Mouse (Mus musculus): ENCODE measurements around the gene Rhobtb1. TPM values are rescaled to one million over a fixed set of nuclear protein-coding genes. Genes with fewer than 3 reads are reported as not detected.

Rhobtb1 gene
- total and polyA plus RNA-seq, 2 experiments from 2014 or later: 9.1 to 13.3 TPM

DNA sequence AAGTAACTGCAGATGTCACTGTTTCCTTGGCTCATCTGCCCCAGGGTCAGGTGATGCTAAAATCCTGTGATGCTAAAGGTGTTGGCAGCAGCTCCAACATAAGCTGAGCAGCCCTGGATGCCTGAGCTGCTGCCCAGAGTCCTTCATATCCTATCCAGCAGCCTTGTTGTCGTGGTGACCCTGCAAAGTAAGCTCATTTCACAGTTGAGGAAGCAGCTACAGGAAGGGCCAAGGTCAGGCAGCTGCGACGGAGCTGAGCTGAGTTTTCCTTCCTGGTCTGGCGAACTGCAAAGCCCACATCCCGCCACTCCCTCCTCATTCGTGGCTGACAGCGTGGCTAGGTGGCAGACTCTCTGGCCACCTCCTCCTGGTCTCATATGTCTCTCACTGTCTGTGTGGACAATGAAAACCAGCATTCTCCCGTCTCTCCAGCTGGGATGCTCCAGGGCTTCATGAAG is 103.2 kb downstream of the Rhobtb1 start:
- peaks cover 9% of the 10 kb centered on the region for H3K4me1 ChIP-seq (ENCODE audit: insufficient read depth, low read length)
- TF ChIP-seq CTCF (IDR thresholded peaks at IDR 0.05; ENCODE audit: low read depth): no peak
- peak; percentile 89 for ATAC-seq

DNA sequence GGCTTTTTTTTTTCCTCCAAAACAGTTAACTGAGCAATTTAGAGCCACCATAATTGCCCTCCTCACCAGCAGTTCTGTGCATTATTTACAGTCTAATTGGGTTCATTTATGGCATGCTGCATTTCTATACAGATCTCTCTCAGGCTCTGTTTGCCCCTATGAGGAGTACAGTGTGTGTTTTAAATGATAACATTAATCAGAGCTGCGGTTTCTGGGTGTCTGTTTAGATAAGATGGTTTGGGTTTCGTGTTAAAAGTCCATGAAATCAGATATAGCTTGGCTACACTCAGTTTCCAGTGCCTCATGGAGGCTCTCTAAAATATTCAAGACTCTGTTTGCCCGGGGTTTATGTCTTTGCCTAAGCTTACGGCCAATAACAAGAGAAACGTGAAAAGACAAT is 104.4 kb downstream of the Rhobtb1 start:
- 62% methylated on average over 5 of the region's 5 CpGs for WGBS
- no peaks in the 10 kb centered on the region for H3K9me3 ChIP-seq (ENCODE audit: low read length)
- DNase-seq (ENCODE audit: low spot score) (no peak), ATAC-seq (no peak)
- TF ChIP-seq CTCF (IDR thresholded peaks at IDR 0.05; ENCODE audit: low read depth): no peak
- no peak overlapping the region for H3K4me2 ChIP-seq (ENCODE audit: low read depth, low read length)
- no peak overlapping the region for H3K4me3 ChIP-seq (ENCODE audit: low read length)
- H3K27ac ChIP-seq: no peak overlapping the region
- no peaks in the 10 kb centered on the region for H3K27me3 ChIP-seq (ENCODE audit: insufficient read depth, low read length)
- peaks cover 9% of the 10 kb centered on the region for H3K4me1 ChIP-seq (ENCODE audit: insufficient read depth, low read length)
- peaks cover 2% of the 10 kb centered on the region; the same call in 1 of the 2 replicates for H3K36me3 ChIP-seq (ENCODE audit: insufficient read depth, low read length)
- no peak overlapping the region for H3K9ac ChIP-seq (replicated peaks; ENCODE audit: low read length)

More for the DNA sequence above, 103.2 kb downstream of the Rhobtb1 start:
- peaks cover 7% of the 10 kb centered on the region for H3K36me3 ChIP-seq (ENCODE audit: insufficient read depth, low read length)
- WGBS: 6% methylated on average over 8 of the region's 8 CpGs
- peak; percentile 60 for DNase-seq (ENCODE audit: low spot score)
- H3K27ac ChIP-seq: peak overlapping the region; percentile 45; the same call in 1 of the 2 replicates
- H3K9me3 ChIP-seq (ENCODE audit: low read length): no peaks in the 10 kb centered on the region
- no peak overlapping the region for H3K9ac ChIP-seq (replicated peaks; ENCODE audit: low read length)
- no peaks in the 10 kb centered on the region for H3K27me3 ChIP-seq (ENCODE audit: insufficient read depth, low read length)
- H3K4me2 ChIP-seq (ENCODE audit: low read depth, low read length): peak overlapping the region; percentile 8; the same call in 1 of the 2 replicates
- no peak overlapping the region for H3K4me3 ChIP-seq (ENCODE audit: low read length)

DNA sequence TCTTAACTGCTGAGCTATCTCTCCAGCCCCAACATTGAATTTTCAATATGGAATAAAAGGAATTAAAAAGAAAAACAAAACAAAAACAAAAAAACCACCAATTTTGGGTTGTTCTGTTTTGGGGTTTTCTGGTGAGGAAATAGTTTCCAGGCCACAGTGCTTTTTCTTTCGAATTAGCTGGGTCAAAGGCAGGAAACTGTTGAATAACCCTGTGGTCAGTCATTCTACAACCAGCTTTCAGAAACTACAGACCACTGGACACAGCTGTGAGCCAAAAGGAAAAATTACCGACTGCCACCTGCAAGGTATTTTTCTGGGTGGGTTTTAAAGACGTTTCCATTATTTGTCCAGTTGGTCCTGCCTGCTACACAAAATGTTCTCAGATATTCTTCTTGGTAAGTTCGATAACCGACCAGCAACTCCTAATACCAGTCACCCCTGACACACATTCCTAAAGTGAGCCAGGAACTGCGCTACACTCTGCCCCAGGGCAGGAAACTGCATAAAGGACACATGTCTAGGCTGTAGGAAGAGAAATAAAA is 106.4 kb downstream of the Rhobtb1 start:
- WGBS: 82% methylated on average over 6 of the region's 6 CpGs
- ATAC-seq: no peak

DNA sequence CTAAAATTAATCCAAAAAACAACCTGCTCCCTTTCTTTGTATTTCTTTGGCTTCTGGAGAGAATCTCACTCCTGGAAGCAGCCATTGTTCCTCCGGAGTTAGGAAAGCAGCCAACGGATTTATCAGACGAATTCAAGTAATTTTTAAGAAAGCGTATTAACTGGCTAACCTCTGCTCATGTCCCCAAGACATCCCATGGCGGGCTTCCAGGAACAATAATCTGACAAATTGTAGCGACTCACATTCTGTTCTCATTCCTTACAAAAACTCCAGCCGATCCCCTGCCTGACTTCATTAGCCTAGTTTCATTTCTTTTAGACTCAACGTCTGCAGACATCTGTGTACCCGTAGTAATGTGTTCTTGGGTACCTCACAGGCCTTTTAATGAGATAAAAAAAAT is 107.4 kb downstream of the Rhobtb1 start:
- no peaks in the 10 kb centered on the region for H3K9me3 ChIP-seq (ENCODE audit: low read length)
- H3K27me3 ChIP-seq (ENCODE audit: insufficient read depth, low read length): no peaks in the 10 kb centered on the region
- no peak overlapping the region for H3K27ac ChIP-seq
- no peak overlapping the region for H3K4me2 ChIP-seq (ENCODE audit: low read depth, low read length)
- WGBS: 36% methylated on average over 9 of the region's 9 CpGs
- no peaks in the 10 kb centered on the region for H3K36me3 ChIP-seq (ENCODE audit: insufficient read depth, low read length)
- DNase-seq (ENCODE audit: low spot score) (peak; percentile 17), ATAC-seq (no peak)
- peaks cover 9% of the 10 kb centered on the region for H3K4me1 ChIP-seq (ENCODE audit: insufficient read depth, low read length)
- no peak for TF ChIP-seq CTCF (IDR thresholded peaks at IDR 0.05; ENCODE audit: low read depth)
- no peak overlapping the region for H3K4me3 ChIP-seq (ENCODE audit: low read length)
- H3K9ac ChIP-seq (replicated peaks; ENCODE audit: low read length): no peak overlapping the region

More for the DNA sequence above, 106.4 kb downstream of the Rhobtb1 start:
- H3K27me3 ChIP-seq (ENCODE audit: insufficient read depth, low read length): no peaks in the 10 kb centered on the region
- peaks cover 9% of the 10 kb centered on the region for H3K4me1 ChIP-seq (ENCODE audit: insufficient read depth, low read length)
- no peak overlapping the region for H3K9ac ChIP-seq (replicated peaks; ENCODE audit: low read length)
- H3K4me2 ChIP-seq (ENCODE audit: low read depth, low read length): no peak overlapping the region
- H3K9me3 ChIP-seq (ENCODE audit: low read length): no peaks in the 10 kb centered on the region
- DNase-seq (ENCODE audit: low spot score): no peak
- H3K36me3 ChIP-seq (ENCODE audit: insufficient read depth, low read length): no peaks in the 10 kb centered on the region
- no peak for TF ChIP-seq CTCF (IDR thresholded peaks at IDR 0.05; ENCODE audit: low read depth)
- no peak overlapping the region for H3K27ac ChIP-seq
- H3K4me3 ChIP-seq (ENCODE audit: low read length): no peak overlapping the region

DNA sequence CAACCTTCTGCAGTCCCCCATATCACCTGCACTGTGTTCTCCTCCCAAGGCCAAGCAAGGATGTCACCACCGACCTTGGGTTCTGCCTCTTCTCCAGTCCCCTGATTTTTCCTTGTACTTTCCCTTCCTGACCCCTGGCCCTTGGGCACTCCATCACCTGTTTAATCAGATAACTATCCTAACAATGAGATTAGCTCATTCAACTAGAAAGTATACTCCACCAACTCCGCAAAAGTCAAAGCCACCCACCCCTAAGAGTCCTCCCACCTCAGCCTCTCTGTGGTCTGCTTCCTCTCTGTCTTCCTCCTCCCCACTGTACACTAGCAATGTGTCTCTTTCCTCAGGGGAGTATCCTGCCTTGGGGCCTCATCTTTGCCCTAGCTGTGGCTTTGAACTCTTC is 107.9 kb downstream of the Rhobtb1 start:
- H3K36me3 ChIP-seq (ENCODE audit: insufficient read depth, low read length): no peaks in the 10 kb centered on the region
- TF ChIP-seq CTCF (IDR thresholded peaks at IDR 0.05; ENCODE audit: low read depth): no peak
- H3K9ac ChIP-seq (replicated peaks; ENCODE audit: low read length): no peak overlapping the region
- no peaks in the 10 kb centered on the region for H3K27me3 ChIP-seq (ENCODE audit: insufficient read depth, low read length)
- 68% methylated on average over 2 of the region's 2 CpGs for WGBS
- DNase-seq (ENCODE audit: low spot score): no peak
- H3K4me2 ChIP-seq (ENCODE audit: low read depth, low read length): no peak overlapping the region
- ATAC-seq: 0 out of 2 replicates have a peak, but pooled peaks have one; percentile 30
- no peak overlapping the region for H3K4me3 ChIP-seq (ENCODE audit: low read length)
- H3K9me3 ChIP-seq (ENCODE audit: low read length): no peaks in the 10 kb centered on the region
- no peak overlapping the region for H3K27ac ChIP-seq
- H3K4me1 ChIP-seq (ENCODE audit: insufficient read depth, low read length): peaks cover 3% of the 10 kb centered on the region

DNA sequence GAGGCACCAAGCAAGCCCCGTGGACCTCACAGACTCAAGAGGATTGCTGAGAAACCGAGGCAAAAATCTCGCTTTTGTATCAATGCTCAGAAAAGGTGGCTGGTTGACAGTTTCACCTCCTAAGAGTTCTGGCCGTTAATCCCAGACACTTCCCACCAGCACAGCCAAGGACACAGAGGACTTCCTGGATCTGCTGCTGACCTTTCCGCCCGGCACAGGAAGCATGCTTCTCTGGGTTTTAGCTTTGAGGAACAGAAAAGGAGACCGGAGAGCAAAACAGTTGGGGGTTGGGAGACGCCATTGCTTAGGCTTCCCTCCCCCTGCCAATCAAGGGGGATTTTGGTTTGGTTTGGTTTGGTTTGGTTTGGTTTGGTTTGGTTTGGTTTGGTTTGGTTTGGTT is 108.7 kb downstream of the Rhobtb1 start:
- 93% methylated on average over 8 of the region's 8 CpGs for WGBS
- no peaks in the 10 kb centered on the region for H3K36me3 ChIP-seq (ENCODE audit: insufficient read depth, low read length)
- H3K27me3 ChIP-seq (ENCODE audit: insufficient read depth, low read length): no peaks in the 10 kb centered on the region
- H3K4me1 ChIP-seq (ENCODE audit: insufficient read depth, low read length): no peaks in the 10 kb centered on the region
- DNase-seq (ENCODE audit: low spot score) (no peak), ATAC-seq (no peak)
- H3K9me3 ChIP-seq (ENCODE audit: low read length): no peaks in the 10 kb centered on the region
- H3K27ac ChIP-seq: no peak overlapping the region
- no peak overlapping the region for H3K9ac ChIP-seq (replicated peaks; ENCODE audit: low read length)
- TF ChIP-seq CTCF (IDR thresholded peaks at IDR 0.05; ENCODE audit: low read depth): no peak
- H3K4me2 ChIP-seq (ENCODE audit: low read depth, low read length): no peak overlapping the region
- no peak overlapping the region for H3K4me3 ChIP-seq (ENCODE audit: low read length)

All from hindbrain, postnatal 0 days (tissue).